ENCODE assay signal across 19 mouse cellular contexts in the genomic region with DNA sequence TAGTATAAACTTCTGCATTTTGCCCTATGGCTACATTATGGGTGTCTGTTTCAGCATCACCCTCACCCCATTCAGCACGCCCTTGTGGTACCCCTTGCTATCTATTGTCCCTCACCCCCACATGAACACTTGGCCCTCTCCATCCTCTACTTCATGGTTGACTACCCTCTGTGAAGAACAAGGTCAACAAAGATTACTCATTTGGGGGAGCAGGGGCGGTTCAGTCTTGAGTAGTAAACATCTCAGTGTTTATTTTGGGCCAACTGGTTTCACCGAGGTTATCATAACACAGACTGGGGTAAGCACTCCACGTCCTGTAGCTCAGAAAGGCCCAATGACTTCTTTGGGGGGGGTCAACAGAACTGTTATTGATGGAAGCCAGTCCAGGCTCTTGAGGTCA.
DNase-seq lines count a peak whose midpoint lies in the region; ATAC-seq lines count a peak whose summit lies in the region.
"Had no signal": no experiment of that assay in that cellular context is flagged by ENCODE, and none has a peak within 500 bp of the region (broad histone marks: within the 10 kb centered on the region; RNA-seq: fewer than 3 reads in every experiment).

No protein-coding gene starts in this region.

- H3K4me1 ChIP-seq in midbrain, embryonic 11.5 days (ENCODE audit: control insufficient read depth, insufficient read depth, low read length), result no peaks in the 10 kb centered on the region
- no peaks in the 10 kb centered on the region for H3K4me1 ChIP-seq in midbrain, embryonic 13.5 days (replicated peaks)
- H3K4me1 ChIP-seq in kidney, embryonic 16.5 days (ENCODE audit: insufficient read depth, low read length), result peaks cover 21% of the 10 kb centered on the region
- H3K4me1 ChIP-seq: embryonic facial prominence, embryonic 12.5 days; forebrain, embryonic 13.5 days had no signal

- H3K9ac ChIP-seq in midbrain, embryonic 11.5 days (ENCODE audit: low read length), result no peak overlapping the region
- H3K9ac ChIP-seq in midbrain, embryonic 13.5 days (replicated peaks), result no peak overlapping the region
- H3K9ac ChIP-seq in kidney, embryonic 16.5 days (replicated peaks; ENCODE audit: low read length), result no peak overlapping the region
- H3K9ac ChIP-seq: embryonic facial prominence, embryonic 12.5 days; forebrain, embryonic 13.5 days; forebrain, postnatal 0 days; heart, embryonic 13.5 days had no signal

- no peaks in the 10 kb centered on the region for H3K9me3 ChIP-seq in midbrain, embryonic 11.5 days (ENCODE audit: control insufficient read depth, low read length)
- H3K9me3 ChIP-seq in midbrain, embryonic 13.5 days, result no peaks in the 10 kb centered on the region
- H3K9me3 ChIP-seq in kidney, embryonic 16.5 days (ENCODE audit: low read length), result no peaks in the 10 kb centered on the region
- H3K9me3 ChIP-seq: embryonic facial prominence, embryonic 12.5 days; forebrain, embryonic 13.5 days had no signal

- H3K4me2 ChIP-seq in midbrain, embryonic 11.5 days, result no peak overlapping the region
- no peak overlapping the region for H3K4me2 ChIP-seq in midbrain, embryonic 13.5 days (replicated peaks)
- no peak overlapping the region for H3K4me2 ChIP-seq in kidney, embryonic 16.5 days (replicated peaks; ENCODE audit: low read depth, low read length)
- H3K4me2 ChIP-seq: embryonic facial prominence, embryonic 12.5 days; forebrain, embryonic 13.5 days; heart, embryonic 13.5 days had no signal

- no peak for ATAC-seq in midbrain, embryonic 11.5 days (ENCODE audit: low FRiP score)
- no peak for ATAC-seq in midbrain, embryonic 13.5 days
- peak; percentile 69 for ATAC-seq in kidney, embryonic 16.5 days (ENCODE audit: low FRiP score, low TSS enrichment)
- ATAC-seq: forebrain, embryonic 13.5 days; forebrain, postnatal 0 days had no signal

- no peak overlapping the region for H3K27ac ChIP-seq in midbrain, embryonic 11.5 days (ENCODE audit: low read depth, low read length)
- no peak overlapping the region for H3K27ac ChIP-seq in midbrain, embryonic 13.5 days
- no peak overlapping the region for H3K27ac ChIP-seq in kidney, embryonic 16.5 days (ENCODE audit: low read length)
- H3K27ac ChIP-seq: embryonic facial prominence, embryonic 12.5 days; forebrain, embryonic 13.5 days; heart, embryonic 13.5 days had no signal

- no peaks in the 10 kb centered on the region for H3K27me3 ChIP-seq in midbrain, embryonic 11.5 days (ENCODE audit: control insufficient read depth, insufficient read depth, low read length)
- H3K27me3 ChIP-seq in midbrain, embryonic 13.5 days, result no peaks in the 10 kb centered on the region
- no peaks in the 10 kb centered on the region for H3K27me3 ChIP-seq in kidney, embryonic 16.5 days (ENCODE audit: insufficient read depth, low read length)
- H3K27me3 ChIP-seq: embryonic facial prominence, embryonic 12.5 days; forebrain, embryonic 13.5 days; heart, embryonic 13.5 days had no signal

- H3K4me3 ChIP-seq in midbrain, embryonic 11.5 days (ENCODE audit: low read depth, low read length), result no peak overlapping the region
- H3K4me3 ChIP-seq in midbrain, embryonic 13.5 days (replicated peaks), result no peak overlapping the region
- no peak overlapping the region for H3K4me3 ChIP-seq in kidney, embryonic 16.5 days (ENCODE audit: low read length)
- H3K4me3 ChIP-seq: embryonic facial prominence, embryonic 12.5 days; forebrain, embryonic 13.5 days; heart, embryonic 13.5 days had no signal

- WGBS in midbrain, embryonic 11.5 days, result 71% methylated on average over 4 of the region's 4 CpGs
- 84% methylated on average over 4 of the region's 4 CpGs for WGBS in midbrain, embryonic 13.5 days
- WGBS in kidney, embryonic 16.5 days, result 21% methylated on average over 4 of the region's 4 CpGs

- no peaks in the 10 kb centered on the region for H3K36me3 ChIP-seq in midbrain, embryonic 11.5 days (ENCODE audit: control insufficient read depth, insufficient read depth, low read length)
- no peaks in the 10 kb centered on the region for H3K36me3 ChIP-seq in midbrain, embryonic 13.5 days
- H3K36me3 ChIP-seq in kidney, embryonic 16.5 days (ENCODE audit: insufficient read depth, low read length), result no peaks in the 10 kb centered on the region
- H3K36me3 ChIP-seq: embryonic facial prominence, embryonic 12.5 days had no signal

- DNase-seq in kidney, adult 11 months, result peak; percentile 51
- DNase-seq in kidney, postnatal 10 days, result no peak
- DNase-seq in midbrain, embryonic 11.5 days (ENCODE audit: low spot score, missing footprints), result peak; percentile 17
- DNase-seq in left cerebral cortex, adult 8-10 months (ENCODE audit: low spot score in 2 of 2), result no peak
- no peak for DNase-seq in layer of hippocampus, adult 18-20 months (ENCODE audit: low spot score in 2 of 2)
- DNase-seq in spleen, postnatal 4 days (ENCODE audit: low spot score in 2 of 2), result no peak
- DNase-seq: adrenal gland, postnatal 10 days; cerebellum, adult 11 months; cerebellum, adult 8-10 months; cerebellum, postnatal 14 days; embryo, embryonic 11 days; forebrain, postnatal 0 days; gastrocnemius, postnatal 14 days; heart, postnatal 36 days had no signal

Comparison
In these comparisons a context has a peak if more than half of its experiments do, and no peak if none do; other contexts are left out.
1. DNase-seq: peak in kidney, adult 11 months (single experiment) and midbrain, embryonic 11.5 days (single experiment); none in kidney, postnatal 10 days (single experiment), left cerebral cortex, adult 8-10 months (0 of 2), layer of hippocampus, adult 18-20 months (0 of 2) and spleen, postnatal 4 days (0 of 2).